Mouse (Mus musculus) ovary, adult 18-20 months (tissue): ENCODE data around the gene Tanc2.

Source experiments
- DNase-seq: peaks from one replicate; pipeline ENCODE4 v3.0.0; 2022; ENCODE audit warnings: low spot score, mixed read lengths

The Tanc2 gene

GRCm38 (mm10) chr11:105927065-105928030, 337.6 kb downstream of the Tanc2 start:
- peak; percentile 24 for DNase-seq

- no peak for DNase-seq
Observed at GRCm38 (mm10) chr11:105928171-105928570, 338.4 kb downstream of the Tanc2 start.

GRCm38 (mm10) chr11:105931380-105931779, 341.6 kb downstream of the Tanc2 start:
- DNase-seq = no peak

- DNase-seq = no peak
Observed at GRCm38 (mm10) chr11:105933746-105934145, 344.0 kb downstream of the Tanc2 start.

- no peak for DNase-seq
Observed at GRCm38 (mm10) chr11:105934303-105934711, 344.5 kb downstream of the Tanc2 start.

GRCm38 (mm10) chr11:105934816-105935215, 345.0 kb downstream of the Tanc2 start:
- no peak for DNase-seq

GRCm38 (mm10) chr11:105935496-105935895, 345.7 kb downstream of the Tanc2 start:
- DNase-seq = no peak

- DNase-seq = peak; percentile 46
Observed at GRCm38 (mm10) chr11:105936200-105936599, 346.4 kb downstream of the Tanc2 start.

GRCm38 (mm10) chr11:105936974-105937373, 347.2 kb downstream of the Tanc2 start:
- DNase-seq = no peak

- no peak for DNase-seq
Observed at GRCm38 (mm10) chr11:105938771-105939170, 349.0 kb downstream of the Tanc2 start.

- no peak for DNase-seq
Observed at GRCm38 (mm10) chr11:105941973-105942372, 352.2 kb downstream of the Tanc2 start.

GRCm38 (mm10) chr11:105943133-105944102, 353.6 kb downstream of the Tanc2 start:
- peak; percentile 35 for DNase-seq

- peak; percentile 62 for DNase-seq
Observed at GRCm38 (mm10) chr11:105944126-105944621, 354.4 kb downstream of the Tanc2 start.

- DNase-seq = peak; percentile 37
Observed at GRCm38 (mm10) chr11:105944770-105945672, 355.2 kb downstream of the Tanc2 start.

- DNase-seq = no peak
Observed at GRCm38 (mm10) chr11:105946694-105947154, 356.9 kb downstream of the Tanc2 start.

GRCm38 (mm10) chr11:105948255-105948654, 358.5 kb downstream of the Tanc2 start:
- DNase-seq = no peak

GRCm38 (mm10) chr11:105950519-105950918, 360.7 kb downstream of the Tanc2 start:
- DNase-seq = no peak

GRCm38 (mm10) chr11:105951601-105952044, 361.8 kb downstream of the Tanc2 start:
- DNase-seq = no peak

GRCm38 (mm10) chr11:105952111-105952510, 362.3 kb downstream of the Tanc2 start:
- DNase-seq = no peak

GRCm38 (mm10) chr11:105952911-105953386, 363.2 kb downstream of the Tanc2 start, which contains the start of gene Cyb561:
Gene Cyb561, minus strand, starts transcription at chr11:105953336.
- no peak for DNase-seq

- peak; percentile 53 for DNase-seq
Observed at GRCm38 (mm10) chr11:105953402-105953801, 363.6 kb downstream of the Tanc2 start.
